Mouse (Mus musculus) lung, embryonic 16.5 days (tissue): ENCODE measurements around the gene Limd1. TPM values are rescaled to one million over a fixed set of nuclear protein-coding genes. Genes with fewer than 3 reads are reported as not detected.

Experiments used
- polyA plus RNA-seq: library from polyadenylated mRNA; unstranded; fragments of >200 nt; fragmentation: Nextera tagmentation; extraction: Ambion mirVana; gene quantifications from 2 replicates; pipeline ENCODE4 v1.2.1, GENCODE M21; 2015

Gene Limd1
- polyA plus RNA-seq, 1 experiment from 2014 or later = 61.5 TPM

Other genes starting within 250 kb of the Limd1 start
- 7.4 and 8.0 TPM in 2 replicates for gene Tmem158, start 217.9 kb upstream of the Limd1 start, polyA plus RNA-seq
- 819 and 831 TPM in 2 replicates for gene Lars2, start 111.8 kb upstream of the Limd1 start, polyA plus RNA-seq
- 57.9 and 58.1 TPM in 2 replicates for gene Sacm1l, start 51.1 kb downstream of the Limd1 start, polyA plus RNA-seq
- gene Slc6a20b, start 153.9 kb downstream of the Limd1 start, polyA plus RNA-seq = 0.20 and 0.24 TPM in 2 replicates
- 0.36 and 0.92 TPM in 2 replicates for gene Ccr9, start 199.7 kb downstream of the Limd1 start, polyA plus RNA-seq
- 0.18 and 0.48 TPM in 2 replicates for gene Slc6a20a, start 200.2 kb downstream of the Limd1 start, polyA plus RNA-seq
- 50.9 and 51.6 TPM in 2 replicates for gene Lztfl1, start 239.0 kb downstream of the Limd1 start, polyA plus RNA-seq